Mouse (Mus musculus): Measurements from ENCODE around the gene Myl4.

Myl4 gene

GRCm38 (mm10) chr11:104630185-104630835, 79.8 kb downstream of the Myl4 start:
- DNase-seq (ENCODE audit: low read depth, low spot score) = no peak

GRCm38 (mm10) chr11:104631306-104631705, 80.8 kb downstream of the Myl4 start:
- DNase-seq (ENCODE audit: low read depth, low spot score) = no peak

GRCm38 (mm10) chr11:104637010-104637409, 86.5 kb downstream of the Myl4 start:
- no peak for DNase-seq (ENCODE audit: low read depth, low spot score)

GRCm38 (mm10) chr11:104638006-104638405, 87.5 kb downstream of the Myl4 start:
- no peak for DNase-seq (ENCODE audit: low read depth, low spot score)

- no peak for DNase-seq (ENCODE audit: low read depth, low spot score)
Measured at GRCm38 (mm10) chr11:104638906-104639305, 88.4 kb downstream of the Myl4 start.

GRCm38 (mm10) chr11:104639634-104640033, 89.2 kb downstream of the Myl4 start:
- no peak for DNase-seq (ENCODE audit: low read depth, low spot score)

- DNase-seq (ENCODE audit: low read depth, low spot score) = no peak
Measured at GRCm38 (mm10) chr11:104640894-104641293, 90.4 kb downstream of the Myl4 start.

- no peak for DNase-seq (ENCODE audit: low read depth, low spot score)
Measured at GRCm38 (mm10) chr11:104643236-104643635, 92.8 kb downstream of the Myl4 start.
